Mouse (Mus musculus): ENCODE data around the gene Adamtsl3.

- TF ChIP-seq CTCF (IDR thresholded peaks at IDR 0.05; ENCODE audit: low read depth) (no peak), EP300 (IDR thresholded peaks at IDR 0.05; ENCODE audit: low read depth) (no peak)
Observed at GRCm38 (mm10) chr7:82582534-82582933, 247.0 kb downstream of the Adamtsl3 start.
